Mouse (Mus musculus): ENCODE measurements around the gene Ccdc137. TPM values are rescaled to one million over a fixed set of nuclear protein-coding genes. Genes with fewer than 3 reads are reported as not detected.

The Ccdc137 gene
- polyA plus RNA-seq, 1 experiment from 2014 or later = 18.2 TPM

DNA sequence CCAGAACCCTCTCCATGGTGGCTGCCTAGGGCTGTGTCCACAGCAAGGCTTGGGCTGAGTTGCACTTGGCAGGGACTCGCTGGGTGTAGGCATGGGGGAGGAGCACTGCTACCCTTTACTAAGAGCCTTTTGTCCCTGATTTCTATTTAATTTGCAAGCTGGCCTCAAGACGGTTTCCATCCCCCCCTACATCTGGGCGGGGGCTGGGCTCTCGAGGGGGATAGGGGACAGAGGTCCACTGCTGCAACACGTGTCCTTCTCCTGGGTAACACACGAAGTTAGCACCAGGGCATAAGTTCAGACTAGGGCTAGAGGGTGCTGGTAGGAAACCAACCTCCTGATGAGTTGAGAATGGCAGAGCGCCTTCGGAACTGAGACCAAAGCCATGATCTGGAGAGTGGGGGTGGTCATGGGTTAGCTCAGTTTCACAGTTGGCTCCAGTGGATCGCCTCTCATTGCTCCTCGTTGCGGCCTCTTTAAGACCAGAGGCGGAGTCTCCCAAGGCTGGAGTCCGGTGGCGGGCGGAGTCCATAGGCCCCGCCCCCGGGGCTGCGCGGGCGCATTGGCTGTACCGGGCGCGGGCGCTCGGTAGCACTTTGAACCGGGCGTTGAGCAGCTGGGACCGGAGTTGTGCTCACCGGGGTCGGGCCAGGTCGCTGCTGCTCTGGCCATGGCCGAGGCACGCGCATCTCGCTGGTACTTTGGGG is 33.6 kb downstream of the Ccdc137 start, which contains the start of gene Slc25a10:
Gene Slc25a10, plus strand, starts transcription at position 524 of the 707 bp plus-strand sequence.
- Histone ChIP-seq H3K9ac (ENCODE audit: low read length) (peak within 1 kb of the TSS; percentile 82), H3K4me2 (replicated peaks; ENCODE audit: low read depth) (peak within 1 kb of the TSS; percentile 91), H3K27ac (replicated peaks) (peak within 1 kb of the TSS; percentile 92), H3K4me3 (ENCODE audit: low read depth, low read length) (peak within 1 kb of the TSS; percentile 93), H3K27me3 (ENCODE audit: control insufficient read depth, insufficient read depth, low read length) (no peaks in the 10 kb centered on the region), H3K9me3 (ENCODE audit: control insufficient read depth, low read length) (no peaks in the 10 kb centered on the region), H3K4me1 (replicated peaks; ENCODE audit: control insufficient read depth, insufficient read depth) (peaks cover 14% of the 10 kb centered on the region), H3K36me3 (ENCODE audit: control insufficient read depth, insufficient read depth, low read length) (peaks cover 17% of the 10 kb centered on the region)
- 2% methylated on average over 35 of the region's 35 CpGs for WGBS
- TF ChIP-seq CTCF (IDR thresholded peaks at IDR 0.05; ENCODE audit: low read depth) (no peak), EP300 (optimal IDR thresholded peaks at IDR 0.05) (no peak)
- DNase-seq (ENCODE audit: low spot score) = peak; percentile 95
- ATAC-seq (ENCODE audit: low FRiP score, low TSS enrichment) = peak; percentile 83

DNA sequence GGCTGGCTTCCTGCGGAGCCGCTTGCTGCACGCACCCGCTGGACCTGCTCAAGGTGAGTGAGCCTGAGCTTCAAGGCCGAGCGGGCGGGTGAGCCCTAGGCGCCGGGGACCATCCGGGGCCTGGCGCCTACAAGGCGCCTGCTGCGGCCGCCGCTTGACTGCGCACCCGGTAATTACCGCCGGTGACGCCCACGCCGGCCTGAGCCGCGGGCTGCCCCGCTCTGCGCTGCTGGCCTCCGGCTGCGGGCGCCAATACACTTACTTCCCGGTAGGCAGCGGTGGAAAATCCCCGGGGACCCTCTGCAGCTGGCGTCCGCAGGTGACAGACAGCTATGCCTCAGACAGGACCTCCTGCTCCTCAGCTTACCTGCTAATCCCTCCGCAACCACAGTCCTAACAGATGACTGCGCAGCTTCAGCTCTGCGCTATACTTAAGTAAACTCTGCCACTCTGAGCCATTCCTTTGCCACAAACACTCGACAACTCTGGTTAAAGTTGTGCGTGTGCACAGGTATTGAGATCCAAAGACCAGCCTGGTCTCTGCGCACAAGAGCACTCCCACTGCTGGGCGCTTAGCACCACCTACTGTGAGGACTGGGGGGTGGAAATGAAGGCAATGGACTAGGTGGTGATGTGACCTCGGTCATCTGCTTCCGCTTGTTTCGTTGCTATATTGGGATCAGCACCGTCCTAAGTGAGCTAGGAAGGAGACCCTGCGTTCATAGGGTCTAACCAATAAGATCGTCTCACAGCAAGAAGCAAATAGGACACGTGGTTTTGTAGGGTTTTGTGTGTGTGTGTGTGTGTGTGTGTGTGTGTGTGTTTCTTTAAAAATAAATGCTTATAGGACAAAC is 34.3 kb downstream of the Ccdc137 start:
- peak overlapping the region; percentile 92 for H3K27ac ChIP-seq (replicated peaks)
- DNase-seq (ENCODE audit: low spot score) (peak; percentile 72), ATAC-seq (ENCODE audit: low FRiP score, low TSS enrichment) (peak; percentile 11; the same call in 1 of the 2 replicates)
- H3K27me3 ChIP-seq (ENCODE audit: control insufficient read depth, insufficient read depth, low read length) = no peaks in the 10 kb centered on the region
- peak overlapping the region; percentile 91 for H3K4me2 ChIP-seq (replicated peaks; ENCODE audit: low read depth)
- H3K4me3 ChIP-seq (ENCODE audit: low read depth, low read length) = peak overlapping the region; percentile 93
- H3K9me3 ChIP-seq (ENCODE audit: control insufficient read depth, low read length) = no peaks in the 10 kb centered on the region
- H3K4me1 ChIP-seq (replicated peaks; ENCODE audit: control insufficient read depth, insufficient read depth) = peaks cover 14% of the 10 kb centered on the region
- peaks cover 24% of the 10 kb centered on the region for H3K36me3 ChIP-seq (ENCODE audit: control insufficient read depth, insufficient read depth, low read length)
- WGBS = under 1% methylated on average over 44 of the region's 48 CpGs
- peak overlapping the region; percentile 82 for H3K9ac ChIP-seq (ENCODE audit: low read length)
- no peak for TF ChIP-seq EP300 (optimal IDR thresholded peaks at IDR 0.05)
- TF ChIP-seq CTCF (IDR thresholded peaks at IDR 0.05; ENCODE audit: low read depth) = peak; percentile 63

DNA sequence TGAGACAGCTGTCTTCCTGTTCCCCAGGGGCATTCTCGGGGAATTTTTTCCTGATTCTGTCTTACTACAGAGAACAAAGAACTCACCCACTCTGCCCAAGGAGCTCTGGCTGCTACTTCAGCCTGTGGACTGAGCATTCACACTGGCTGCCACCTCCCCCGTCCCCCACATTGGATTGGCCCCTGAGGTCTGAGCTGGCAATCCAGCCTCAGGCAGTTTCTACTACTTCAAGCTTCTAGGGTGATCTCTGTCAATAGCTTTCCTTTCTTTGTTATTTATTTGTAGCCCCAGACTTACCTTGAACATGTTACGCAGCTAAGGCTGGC is 34.9 kb downstream of the Ccdc137 start:
- no peak for DNase-seq (ENCODE audit: low spot score)
- Histone ChIP-seq H3K36me3 (ENCODE audit: control insufficient read depth, insufficient read depth, low read length) (peaks cover 20% of the 10 kb centered on the region), H3K9ac (ENCODE audit: low read length) (peak overlapping the region; percentile 82), H3K9me3 (ENCODE audit: control insufficient read depth, low read length) (no peaks in the 10 kb centered on the region), H3K27me3 (ENCODE audit: control insufficient read depth, insufficient read depth, low read length) (no peaks in the 10 kb centered on the region), H3K4me1 (replicated peaks; ENCODE audit: control insufficient read depth, insufficient read depth) (peaks cover 14% of the 10 kb centered on the region), H3K4me2 (replicated peaks; ENCODE audit: low read depth) (peak overlapping the region; percentile 91), H3K4me3 (ENCODE audit: low read depth, low read length) (peak overlapping the region; percentile 93), H3K27ac (replicated peaks) (peak overlapping the region; percentile 92)
- WGBS = 24% methylated on average over 3 of the region's 3 CpGs
- TF ChIP-seq CTCF (IDR thresholded peaks at IDR 0.05; ENCODE audit: low read depth) = no peak
- TF ChIP-seq EP300 (optimal IDR thresholded peaks at IDR 0.05) = no peak
- no peak for ATAC-seq (ENCODE audit: low FRiP score, low TSS enrichment)

DNA sequence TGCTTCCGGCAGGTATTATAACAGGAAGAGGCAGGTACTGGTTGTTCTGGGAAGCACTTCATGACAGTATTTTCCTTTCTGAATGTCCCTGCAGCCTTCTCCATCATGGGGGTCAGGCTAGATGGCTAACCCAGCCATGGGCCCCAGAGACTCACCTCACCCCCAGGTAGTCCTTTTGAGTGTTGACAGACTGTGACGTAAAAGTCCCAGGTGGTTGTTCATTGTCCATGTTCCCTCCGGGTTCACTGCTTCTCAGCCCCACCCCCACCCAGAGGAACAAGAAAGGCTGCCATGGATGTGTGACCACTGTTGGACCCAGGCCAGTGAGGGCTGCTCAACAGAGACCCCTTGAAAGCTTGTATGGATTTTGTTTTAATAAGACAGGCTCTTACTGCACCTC is 35.4 kb downstream of the Ccdc137 start:
- Histone ChIP-seq H3K9ac (ENCODE audit: low read length) (peak overlapping the region; percentile 82), H3K4me2 (replicated peaks; ENCODE audit: low read depth) (peak overlapping the region; percentile 91), H3K9me3 (ENCODE audit: control insufficient read depth, low read length) (no peaks in the 10 kb centered on the region), H3K36me3 (ENCODE audit: control insufficient read depth, insufficient read depth, low read length) (peaks cover 18% of the 10 kb centered on the region), H3K27ac (replicated peaks) (peak overlapping the region; percentile 92; the same call in 1 of the 2 replicates), H3K4me3 (ENCODE audit: low read depth, low read length) (peak overlapping the region; percentile 93), H3K4me1 (replicated peaks; ENCODE audit: control insufficient read depth, insufficient read depth) (peaks cover 14% of the 10 kb centered on the region), H3K27me3 (ENCODE audit: control insufficient read depth, insufficient read depth, low read length) (no peaks in the 10 kb centered on the region)
- TF ChIP-seq EP300 (optimal IDR thresholded peaks at IDR 0.05) = no peak
- TF ChIP-seq CTCF (IDR thresholded peaks at IDR 0.05; ENCODE audit: low read depth) = no peak
- ATAC-seq (ENCODE audit: low FRiP score, low TSS enrichment) (no peak), DNase-seq (ENCODE audit: low spot score) (peak; percentile 46)
- 39% methylated on average over 3 of the region's 3 CpGs for WGBS

DNA sequence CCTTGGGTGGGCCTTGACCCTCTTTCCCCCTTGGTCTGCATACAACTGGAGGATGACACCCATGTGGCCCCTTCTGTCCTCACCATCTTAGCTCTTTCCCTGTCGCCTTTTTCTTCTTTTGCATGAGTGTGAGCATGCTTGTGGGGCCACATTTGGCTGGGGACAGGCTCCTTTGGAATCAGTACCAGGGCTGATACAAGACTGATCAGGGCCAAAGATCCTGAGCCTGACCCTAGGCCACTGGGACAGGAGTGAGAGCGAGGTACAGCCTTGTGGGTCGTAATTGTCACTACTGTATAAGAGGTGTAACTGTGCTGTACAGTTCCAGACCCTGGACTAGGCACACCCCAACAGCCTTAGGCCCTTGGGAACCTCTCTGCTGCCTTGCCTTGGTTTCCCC is 36.0 kb downstream of the Ccdc137 start:
- ATAC-seq (ENCODE audit: low FRiP score, low TSS enrichment) = no peak
- 76% methylated on average over 3 of the region's 3 CpGs for WGBS
- TF ChIP-seq CTCF (IDR thresholded peaks at IDR 0.05; ENCODE audit: low read depth) (no peak), EP300 (optimal IDR thresholded peaks at IDR 0.05) (no peak)

More for the DNA sequence above, 36.0 kb downstream of the Ccdc137 start:
- H3K27me3 ChIP-seq (ENCODE audit: control insufficient read depth, insufficient read depth, low read length) = no peaks in the 10 kb centered on the region
- H3K36me3 ChIP-seq (ENCODE audit: control insufficient read depth, insufficient read depth, low read length) = peaks cover 16% of the 10 kb centered on the region
- H3K4me1 ChIP-seq (replicated peaks; ENCODE audit: control insufficient read depth, insufficient read depth) = peaks cover 14% of the 10 kb centered on the region
- no peak for DNase-seq (ENCODE audit: low spot score)
- H3K4me2 ChIP-seq (replicated peaks; ENCODE audit: low read depth) = peak overlapping the region; percentile 91; the same call in 1 of the 2 replicates
- no peak overlapping the region for H3K4me3 ChIP-seq (ENCODE audit: low read depth, low read length)
- H3K9ac ChIP-seq (ENCODE audit: low read length) = no peak overlapping the region
- H3K9me3 ChIP-seq (ENCODE audit: control insufficient read depth, low read length) = no peaks in the 10 kb centered on the region
- H3K27ac ChIP-seq (replicated peaks) = no peak overlapping the region
